Mouse (Mus musculus) heart, embryonic 14.5 days (tissue): Measurements from ENCODE around the gene Ncam1. TPM values are rescaled to one million over a fixed set of nuclear protein-coding genes. Genes with fewer than 3 reads are reported as not detected.

Experiments
- ATAC-seq: fragments of 200-750 bp; cut with Nextera tagmentation; 2 replicates; pipeline ENCODE4 v1.8.0; 2017; ENCODE audit warnings: low read depth, moderate TSS enrichment; ENCODE audit not compliant: insufficient number of reproducible peaks, insufficient read depth, low FRiP score
- H3K27ac ChIP-seq, 2 experiments: fragments of 200-500 bp in 1 of 2; fragments of 300-500 bp in 1 of 2; sonication (generic) in 1 of 2; replicated peaks in 1 of 2; 2 replicates each; pipeline ENCODE4 v1.5.1; 2012 to 2014; ENCODE audit warnings: low read depth in 2 of 2, low read length in 2 of 2, control low read depth in 1 of 2, mild to moderate bottlenecking in 1 of 2, mixed read lengths in 1 of 2; ENCODE audit not compliant: control insufficient read depth in 1 of 2, insufficient read depth in 1 of 2
- H3K27me3 ChIP-seq: fragments of 300-500 bp; sonication (generic); 2 replicates; pipeline ENCODE4 v1.6.1; 2014; ENCODE audit warnings: mild to moderate bottlenecking, low read length, control low read depth; ENCODE audit not compliant: control insufficient read depth, insufficient read depth
- H3K36me3 ChIP-seq: fragments of 300-500 bp; sonication (generic); 2 replicates; pipeline ENCODE4 v1.6.1; 2014; ENCODE audit warnings: mild to moderate bottlenecking, control low read depth, low read length, mixed read lengths; ENCODE audit not compliant: control insufficient read depth, insufficient read depth
- H3K4me1 ChIP-seq, 2 experiments: fragments of 200-500 bp in 1 of 2; fragments of 300-500 bp in 1 of 2; sonication (generic) in 1 of 2; 2 replicates each; pipeline ENCODE4 v1.6.1; 2012 to 2014; ENCODE audit warnings: low read length in 2 of 2, control low read depth in 1 of 2, mixed read lengths in 1 of 2; ENCODE audit not compliant: control insufficient read depth in 2 of 2, insufficient read depth in 2 of 2
- H3K4me2 ChIP-seq: fragments of 300-500 bp; sonication (generic); 2 replicates; pipeline ENCODE4 v1.6.1; 2014; ENCODE audit warnings: mild to moderate bottlenecking, low read length
- H3K4me3 ChIP-seq, 2 experiments: fragments of 200-500 bp in 1 of 2; fragments of 300-500 bp in 1 of 2; sonication (generic) in 1 of 2; 2 replicates each; pipeline ENCODE4 v1.5.1; 2012 to 2014; ENCODE audit warnings: low read length in 2 of 2, mild to moderate bottlenecking in 2 of 2, control low read depth in 1 of 2, low read depth in 1 of 2, moderate library complexity in 1 of 2; ENCODE audit not compliant: control insufficient read depth in 1 of 2, insufficient read depth in 1 of 2
- H3K9ac ChIP-seq: fragments of 300-500 bp; sonication (generic); 2 replicates; pipeline ENCODE4 v1.6.1; 2014; ENCODE audit warnings: mild to moderate bottlenecking, low read length
- H3K9me3 ChIP-seq: fragments of 300-500 bp; sonication (generic); 2 replicates; pipeline ENCODE4 v1.6.1; 2016; ENCODE audit warnings: low read length, control low read depth; ENCODE audit not compliant: control insufficient read depth
- WGBS: fragments of 180-500 bp; shearing (Covaris S2); extraction: QIAGEN DNeasy Blood & Tissue Kit; methylation state at CpG from one replicate; pipeline ENCODE4 v1.1.7; 2014; 5-methylcytosine and 5-hydroxymethylcytosine counted together
- polyA plus RNA-seq: library from polyadenylated mRNA; unstranded; fragments of >200 nt; fragmentation: Nextera tagmentation; extraction: Ambion mirVana; gene quantifications from 2 replicates; pipeline ENCODE4 v1.2.1, GENCODE M21; 2014

The Ncam1 gene
- polyA plus RNA-seq, 1 experiment from 2014 or later, result 104 TPM

DNA sequence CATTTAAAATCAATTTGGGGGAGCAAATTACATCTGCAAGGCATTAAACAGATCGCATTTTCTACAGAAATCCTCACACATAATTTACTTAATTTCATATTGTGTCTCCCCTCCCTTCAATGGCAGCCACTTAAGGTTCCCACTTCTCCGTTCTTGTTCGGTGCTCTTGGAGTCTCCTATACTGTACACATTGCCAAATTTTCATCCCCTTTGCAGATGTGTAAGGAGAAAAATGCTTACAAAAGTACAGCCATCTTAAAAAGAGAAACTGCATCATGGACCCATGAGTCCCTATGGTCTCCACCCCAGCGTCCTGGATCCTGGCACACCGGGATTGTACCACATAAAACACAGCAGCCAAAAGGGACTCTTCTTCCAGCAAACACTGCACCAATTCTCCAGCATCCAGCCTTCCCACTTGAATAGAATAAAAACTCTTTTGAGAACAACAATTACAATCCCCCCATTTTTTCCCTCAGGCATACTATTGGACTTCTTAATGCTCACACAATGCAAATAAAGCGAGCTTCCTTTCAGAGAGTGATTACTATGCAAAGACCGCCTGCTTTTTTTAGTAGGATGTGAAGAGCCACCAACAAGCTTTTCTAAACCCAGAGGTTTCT lies 21.6 kb downstream of the Ncam1 start:
- no peak for ATAC-seq
- Histone ChIP-seq H3K36me3 (no peaks in the 10 kb centered on the region), H3K27ac (no peak overlapping the region), H3K4me2 (no peak overlapping the region), H3K27me3 (no peaks in the 10 kb centered on the region), H3K9me3 (no peaks in the 10 kb centered on the region), H3K4me1 (peaks cover 3 to 8% of the 10 kb centered on the region in 2 experiments), H3K4me3 (no peak overlapping the region), H3K9ac (no peak overlapping the region)
- WGBS, result 83% methylated on average over 7 of the region's 7 CpGs

DNA sequence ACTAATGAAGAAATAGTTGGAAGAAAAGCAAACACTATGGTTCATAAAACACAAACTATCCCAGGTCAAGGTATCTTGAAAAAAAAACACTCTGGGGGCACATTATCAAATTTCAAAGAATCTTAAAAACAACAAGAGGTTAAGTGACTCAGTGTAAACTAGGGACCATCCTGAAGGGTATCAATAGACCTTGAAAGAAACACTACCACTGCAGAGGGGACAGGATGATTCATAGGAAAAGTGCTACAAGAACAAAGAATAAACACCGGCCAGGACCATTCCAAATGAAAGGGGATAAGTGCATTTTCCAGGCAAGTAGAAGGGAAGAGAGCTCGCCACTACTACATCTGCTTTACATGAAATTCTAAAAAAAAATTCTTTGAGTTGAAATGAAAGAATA lies 32.1 kb downstream of the Ncam1 start:
- H3K36me3 ChIP-seq, result no peaks in the 10 kb centered on the region
- no peak overlapping the region for H3K4me3 ChIP-seq
- no peaks in the 10 kb centered on the region for H3K27me3 ChIP-seq
- no peak for ATAC-seq
- H3K4me2 ChIP-seq, result no peak overlapping the region
- no peaks in the 10 kb centered on the region for H3K9me3 ChIP-seq
- no peak overlapping the region for H3K9ac ChIP-seq
- no peak overlapping the region for H3K27ac ChIP-seq
- peaks cover 0 to 4% of the 10 kb centered on the region in 2 experiments; a peak in 1 of 4 replicates for H3K4me1 ChIP-seq
- 72% methylated on average over 2 of the region's 2 CpGs for WGBS

GRCm38 (mm10) chr9:49760571-49760970 lies 38.2 kb downstream of the Ncam1 start:
- no peak overlapping the region for H3K9ac ChIP-seq
- peaks cover 9 to 26% of the 10 kb centered on the region in 2 experiments for H3K4me1 ChIP-seq
- no peaks in the 10 kb centered on the region for H3K36me3 ChIP-seq
- no peak for ATAC-seq
- no peak overlapping the region for H3K27ac ChIP-seq
- no peak overlapping the region for H3K4me2 ChIP-seq
- 86% methylated on average over 6 of the region's 6 CpGs for WGBS
- no peaks in the 10 kb centered on the region for H3K9me3 ChIP-seq
- H3K27me3 ChIP-seq, result no peaks in the 10 kb centered on the region
- H3K4me3 ChIP-seq, result no peak overlapping the region

DNA sequence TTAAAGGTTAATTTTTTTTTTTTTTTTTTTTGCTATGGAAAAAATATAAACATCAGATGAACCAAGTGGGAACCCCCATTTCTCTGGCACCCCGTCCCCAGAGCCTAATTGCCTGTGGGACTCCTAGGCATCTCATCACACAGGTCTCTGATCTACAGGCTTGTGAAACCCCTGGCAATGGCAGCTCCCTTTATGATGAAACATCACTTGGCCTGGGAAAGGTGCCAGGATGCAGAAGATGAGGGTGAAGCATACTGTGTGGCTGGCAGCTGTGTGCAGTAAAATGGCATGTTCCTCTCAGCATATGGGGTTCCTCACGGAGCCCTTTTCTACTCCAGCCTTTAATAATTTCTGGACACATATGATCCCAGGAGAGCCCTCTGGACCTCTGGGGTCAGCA lies 40.3 kb downstream of the Ncam1 start:
- Histone ChIP-seq H3K36me3 (no peaks in the 10 kb centered on the region), H3K27me3 (no peaks in the 10 kb centered on the region), H3K4me2 (no peak overlapping the region), H3K27ac (peak overlapping the region; percentile 61 to 69; a peak in 2 of 4 replicates), H3K4me1 (peaks cover 14 to 41% of the 10 kb centered on the region in 2 experiments), H3K9me3 (no peaks in the 10 kb centered on the region), H3K9ac (no peak overlapping the region), H3K4me3 (no peak overlapping the region)
- 35% methylated on average over 2 of the region's 2 CpGs for WGBS
- ATAC-seq, result no peak

DNA sequence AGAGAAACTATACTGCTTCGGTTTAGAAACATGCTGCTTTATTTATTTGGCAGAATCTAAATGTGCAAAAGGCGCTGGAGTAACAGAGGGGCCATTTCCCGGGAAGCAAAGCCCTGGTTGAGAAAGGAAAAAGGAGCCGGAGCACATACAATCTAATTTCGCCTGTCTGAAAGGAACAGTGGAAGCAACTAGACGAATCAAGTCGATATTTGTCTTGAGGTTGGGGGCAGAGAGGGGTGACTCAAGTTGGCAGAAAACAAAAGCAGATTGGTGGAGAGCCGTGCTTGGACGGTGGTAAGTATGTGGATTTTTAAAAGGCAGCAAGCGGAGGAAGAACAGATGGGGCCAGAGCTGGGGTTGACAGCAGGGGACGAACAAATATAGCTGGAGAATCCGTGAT lies 40.7 kb downstream of the Ncam1 start:
- no peaks in the 10 kb centered on the region for H3K9me3 ChIP-seq
- H3K4me2 ChIP-seq, result no peak overlapping the region
- H3K27ac ChIP-seq, result peak overlapping the region; percentile 61 to 69
- peaks cover 14 to 41% of the 10 kb centered on the region in 2 experiments for H3K4me1 ChIP-seq
- H3K9ac ChIP-seq, result no peak overlapping the region
- 63% methylated on average over 12 of the region's 12 CpGs for WGBS
- ATAC-seq, result no peak
- no peaks in the 10 kb centered on the region for H3K27me3 ChIP-seq
- H3K36me3 ChIP-seq, result no peaks in the 10 kb centered on the region
- no peak overlapping the region for H3K4me3 ChIP-seq

DNA sequence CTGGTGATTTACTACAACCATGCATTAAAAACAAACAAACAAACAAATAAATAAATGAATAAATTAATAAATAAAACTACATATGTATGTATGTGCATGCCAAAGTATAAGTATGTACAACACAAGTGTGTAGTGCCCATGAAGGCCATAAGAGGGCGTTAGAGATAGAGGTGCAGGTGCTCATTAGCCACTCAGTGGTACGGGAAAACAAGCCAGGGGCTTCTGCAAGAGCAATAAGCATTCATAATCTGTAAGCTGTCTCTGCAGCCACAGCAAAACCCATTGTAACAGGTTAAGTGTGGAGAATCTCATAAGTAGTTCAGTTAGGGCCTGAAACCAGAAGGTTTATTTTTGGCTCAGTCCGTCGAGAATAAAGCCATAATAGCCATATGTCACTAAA lies 41.1 kb downstream of the Ncam1 start:
- Histone ChIP-seq H3K4me2 (no peak overlapping the region), H3K9me3 (no peaks in the 10 kb centered on the region), H3K27me3 (no peaks in the 10 kb centered on the region), H3K27ac (peak overlapping the region in 1 of 2 experiments; percentile 61; a peak in 1 of 4 replicates), H3K9ac (no peak overlapping the region), H3K4me1 (peaks cover 14 to 41% of the 10 kb centered on the region in 2 experiments), H3K36me3 (no peaks in the 10 kb centered on the region), H3K4me3 (no peak overlapping the region)
- WGBS, result 69% methylated on average over 4 of the region's 4 CpGs
- ATAC-seq, result no peak

DNA sequence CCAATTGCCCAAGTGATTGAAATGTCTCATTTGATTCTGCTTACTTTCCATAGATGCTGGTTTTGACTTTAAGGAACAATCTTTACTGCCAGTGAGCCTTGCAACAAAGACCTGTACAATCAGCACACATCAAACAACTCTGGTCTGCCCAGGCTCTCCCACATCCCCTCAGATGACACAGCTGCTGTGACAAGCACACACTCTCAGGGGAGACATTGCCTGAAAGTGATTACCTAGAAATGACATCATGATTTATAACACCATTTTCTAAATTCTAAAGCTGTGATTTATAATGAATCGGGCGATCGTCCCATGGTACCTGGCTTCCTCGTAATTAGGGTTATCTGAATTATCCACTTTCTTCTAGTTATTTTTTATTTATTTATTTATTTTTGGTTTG lies 42.0 kb downstream of the Ncam1 start:
- no peak overlapping the region for H3K27ac ChIP-seq
- H3K4me1 ChIP-seq, result peaks cover 14 to 41% of the 10 kb centered on the region in 2 experiments
- H3K9me3 ChIP-seq, result no peaks in the 10 kb centered on the region
- no peaks in the 10 kb centered on the region for H3K27me3 ChIP-seq
- H3K4me3 ChIP-seq, result no peak overlapping the region
- no peak overlapping the region for H3K9ac ChIP-seq
- WGBS, result 94% methylated on average over 4 of the region's 4 CpGs
- no peak for ATAC-seq
- no peak overlapping the region for H3K4me2 ChIP-seq
- no peaks in the 10 kb centered on the region for H3K36me3 ChIP-seq

DNA sequence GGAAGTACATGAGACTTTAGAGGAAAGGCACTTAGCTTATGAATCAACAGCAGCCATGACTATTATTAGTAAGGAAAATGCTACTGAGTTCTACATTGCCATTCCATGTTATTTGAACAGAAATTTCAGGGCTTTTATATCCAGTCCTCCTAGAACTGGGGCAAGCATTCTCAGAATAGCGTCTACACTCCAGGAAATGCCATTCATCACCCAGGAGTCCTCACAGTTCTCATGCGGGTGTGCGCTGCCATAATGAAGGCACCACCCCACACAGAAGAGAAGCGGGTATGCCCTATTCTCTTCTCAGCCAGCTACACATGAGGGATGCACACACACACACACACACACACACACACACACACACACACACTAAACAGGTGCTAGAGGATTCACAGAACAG lies 43.5 kb downstream of the Ncam1 start:
- Histone ChIP-seq H3K9me3 (no peaks in the 10 kb centered on the region), H3K36me3 (no peaks in the 10 kb centered on the region), H3K4me1 (peaks cover 14 to 41% of the 10 kb centered on the region in 2 experiments), H3K27me3 (no peaks in the 10 kb centered on the region), H3K9ac (no peak overlapping the region), H3K27ac (peak overlapping the region in 1 of 2 experiments; percentile 42; a peak in 2 of 4 replicates), H3K4me3 (no peak overlapping the region), H3K4me2 (peak overlapping the region; percentile 28)
- whole genome bisulfite sequencing, result 28% methylated on average over 4 of the region's 4 CpGs
- ATAC-seq, result no peak
